Mouse (Mus musculus) heart, postnatal 25 days (tissue): Measurements from ENCODE around the gene Olfr1424. TPM values are rescaled to one million over a fixed set of nuclear protein-coding genes. Genes with fewer than 3 reads are reported as not detected.
"Not testable (repeated sequence)": the region's sequence is repeated elsewhere in the genome, so short reads cannot be mapped to it uniquely, and the experiment has no call there.

ENCODE experiments used
- DNase-seq: peaks from one replicate; pipeline ENCODE4 v3.0.0; 2022; ENCODE audit warnings: low spot score
- intact Hi-C: fragments of 180-260 bp; cut with DNase I; formaldehyde crosslinking; loops from one replicate; pipeline ENCODE4 v1.15.1; 2025
- total RNA-seq, 2 experiments: library from RNA; stranded (reverse); gene quantifications; 2 replicates each; pipeline ENCODE4 v1.2.3; 2021

Olfr1424 gene
- not detected for total RNA-seq

DNA sequence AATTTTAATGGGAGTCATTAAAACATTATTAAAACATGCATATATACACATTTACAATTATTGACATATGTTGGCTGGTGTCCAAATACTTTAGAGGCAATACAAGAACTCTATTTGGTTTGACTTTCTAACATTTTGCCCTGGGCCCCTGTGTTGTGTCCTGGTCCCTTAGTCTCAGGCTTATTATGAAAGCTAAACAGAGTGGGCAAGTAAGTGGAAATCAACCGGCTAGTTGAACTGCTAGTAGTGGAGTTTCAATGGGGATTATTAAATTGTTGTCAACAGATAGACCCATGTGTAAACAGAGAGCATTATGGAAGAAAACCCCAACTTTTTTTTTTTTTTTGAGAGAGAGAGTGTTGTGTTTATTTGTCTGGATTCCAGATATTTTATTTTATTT lies at the start of gene Olfr1424:
Gene Olfr1424, minus strand, starts transcription at position 101 of the 400 bp plus-strand sequence.
- DNase-seq, intact Hi-C loops: not testable (repeated sequence)

DNA sequence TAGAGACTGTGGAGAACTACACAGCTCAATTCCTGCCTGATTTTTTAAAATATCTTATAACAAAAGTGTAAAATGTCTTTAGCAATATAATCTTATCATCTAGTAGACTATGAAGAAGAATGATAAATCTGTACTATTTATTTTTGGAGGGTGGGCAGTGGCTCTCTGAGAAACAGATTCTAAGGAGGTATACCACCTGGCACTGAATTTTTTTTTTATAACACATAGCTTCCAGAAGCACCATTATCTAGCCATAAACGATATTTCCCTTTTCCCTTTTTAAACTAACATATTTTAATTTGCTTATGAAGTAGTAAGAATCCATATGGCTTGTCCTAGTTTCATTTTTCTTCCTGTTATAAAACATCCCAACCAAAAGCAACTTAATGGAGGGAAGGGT lies 42.1 kb upstream of the Olfr1424 start:
- DNase-seq, result no peak

DNA sequence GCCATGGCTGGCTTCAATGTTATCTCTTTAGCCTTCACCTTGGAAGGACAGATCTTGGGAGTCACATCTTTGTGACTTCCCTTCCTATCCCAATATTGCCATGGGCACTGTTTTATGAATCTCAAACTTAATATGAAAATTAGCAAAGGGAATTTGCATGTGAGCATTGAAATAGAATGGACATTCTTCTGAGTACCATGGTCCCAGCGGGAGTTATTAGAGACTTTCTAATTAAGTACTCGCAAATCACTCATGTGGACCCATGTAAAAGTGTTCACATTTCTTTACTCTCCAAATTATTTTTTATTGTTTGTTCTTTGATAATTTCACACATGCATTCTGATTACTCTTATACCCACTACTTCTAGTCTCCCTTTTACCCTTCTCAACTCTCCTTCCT lies 40.8 kb upstream of the Olfr1424 start, which contains the start of gene Olfr1427:
Gene Olfr1427, minus strand, starts transcription at position 101 of the 400 bp plus-strand sequence.
- no peak for DNase-seq

More for the DNA sequence above, 42.1 kb upstream of the Olfr1424 start:
- intact Hi-C loops, result no loop called here

DNA sequence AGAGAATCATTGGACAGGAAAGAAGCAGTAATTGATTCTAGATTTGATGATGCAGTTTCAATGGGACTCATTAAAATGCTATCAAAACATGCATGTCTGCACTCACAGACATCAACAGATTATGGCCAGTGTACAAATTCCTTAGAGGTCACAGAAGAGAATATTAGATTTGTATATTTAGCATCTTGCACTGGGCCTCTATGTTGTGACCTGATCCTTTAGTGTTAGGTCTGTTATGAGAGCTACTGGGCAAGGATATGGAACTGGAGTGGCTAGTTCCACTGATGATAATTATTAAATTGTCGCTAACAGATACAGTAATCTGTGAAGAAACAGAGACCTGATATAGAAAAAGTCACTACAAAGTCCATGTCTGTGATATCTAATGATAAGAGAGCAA lies 29.4 kb upstream of the Olfr1424 start, which contains the start of gene Olfr1426:
Gene Olfr1426, minus strand, starts transcription at position 101 of the 400 bp plus-strand sequence.
- intact Hi-C loops, result no loop called here
- DNase-seq, result no peak

More for the DNA sequence above, 40.8 kb upstream of the Olfr1424 start, which contains the start of gene Olfr1427:
- intact Hi-C loops, result no loop called here

DNA sequence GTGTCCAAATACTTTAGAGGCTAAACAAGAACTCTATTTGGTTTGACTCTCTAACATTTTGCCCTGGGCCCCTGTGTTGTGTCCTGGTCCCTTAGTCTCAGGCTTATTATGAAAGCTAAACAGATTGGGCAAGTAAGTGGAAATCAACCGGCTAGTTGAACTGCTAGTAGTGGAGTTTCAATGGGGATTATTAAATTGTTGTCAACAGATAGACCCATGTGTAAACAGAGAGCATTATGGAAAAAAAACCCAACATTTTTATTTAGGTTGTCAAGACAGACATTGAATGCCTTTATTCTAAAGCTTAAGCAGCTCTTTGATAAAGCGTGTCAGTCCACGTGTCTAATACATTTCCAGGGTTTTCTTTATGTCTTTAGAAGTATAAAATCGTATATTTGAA lies 15.1 kb upstream of the Olfr1424 start, which contains the start of gene Olfr1425:
Gene Olfr1425, minus strand, starts transcription at position 101 of the 400 bp plus-strand sequence.
- intact Hi-C loops, result not testable (repeated sequence)

DNA sequence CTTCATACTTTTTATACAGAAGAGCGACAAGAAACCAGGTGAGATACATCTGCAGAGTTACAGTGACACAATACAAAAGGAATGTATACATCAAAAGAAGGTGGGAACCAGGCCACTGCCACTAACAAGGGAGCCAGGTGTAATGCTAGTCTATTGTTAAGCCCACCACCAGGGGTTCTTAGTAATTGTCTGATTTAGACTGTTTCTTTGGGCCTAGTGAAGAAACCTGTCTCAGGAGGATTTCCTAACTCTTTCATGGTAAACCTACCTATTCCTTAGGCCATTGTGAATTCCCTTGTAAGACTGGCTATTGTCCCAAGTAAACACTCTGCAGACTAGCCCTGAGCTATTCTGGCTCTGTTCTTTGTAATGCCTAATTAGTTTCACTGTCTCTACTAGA lies 7.1 kb upstream of the Olfr1424 start:
- intact Hi-C loops, DNase-seq: not testable (repeated sequence)

More for the DNA sequence above, 15.1 kb upstream of the Olfr1424 start, which contains the start of gene Olfr1425:
- not testable (repeated sequence) for DNase-seq

DNA sequence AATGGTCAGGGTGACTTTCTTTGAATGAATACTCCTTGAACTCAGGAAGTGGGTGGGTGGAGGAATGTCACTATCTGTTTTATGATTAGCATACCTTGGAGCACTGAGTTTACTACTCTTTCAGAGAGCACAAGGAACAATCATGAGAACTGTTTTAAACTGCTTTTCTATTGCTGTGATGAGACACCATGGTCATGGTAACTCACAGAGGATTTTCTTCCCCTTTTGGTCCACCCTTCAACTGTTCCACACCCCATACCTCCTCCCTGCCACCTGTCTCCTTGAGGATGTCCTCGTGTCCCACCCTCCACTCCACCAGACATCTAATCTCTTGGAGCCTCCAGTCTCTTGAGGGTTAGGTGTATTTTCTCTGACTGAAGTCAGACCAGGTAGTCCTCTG lies 5.3 kb upstream of the Olfr1424 start:
- intact Hi-C loops, DNase-seq: not testable (repeated sequence)

DNA sequence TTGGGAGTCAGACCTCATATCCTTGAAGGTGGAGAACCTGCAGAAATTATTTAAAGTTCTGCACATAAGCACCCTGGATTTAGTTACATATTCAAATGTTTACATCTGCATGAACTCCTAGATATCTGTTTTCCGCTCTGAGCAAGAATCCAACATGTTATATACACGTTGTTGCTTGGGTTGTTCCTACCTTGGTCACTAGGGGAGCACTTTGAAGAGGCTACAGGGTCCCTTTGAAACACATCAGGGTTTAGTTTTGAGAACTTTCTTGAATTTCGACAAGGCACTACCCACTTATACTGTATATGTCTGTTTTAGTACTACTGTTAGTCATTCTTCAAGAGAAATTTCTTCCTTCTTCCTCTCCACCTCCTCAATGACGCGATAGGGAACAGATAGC lies 19.3 kb downstream of the Olfr1424 start:
- intact Hi-C loops, result no loop called here
- no peak for DNase-seq

DNA sequence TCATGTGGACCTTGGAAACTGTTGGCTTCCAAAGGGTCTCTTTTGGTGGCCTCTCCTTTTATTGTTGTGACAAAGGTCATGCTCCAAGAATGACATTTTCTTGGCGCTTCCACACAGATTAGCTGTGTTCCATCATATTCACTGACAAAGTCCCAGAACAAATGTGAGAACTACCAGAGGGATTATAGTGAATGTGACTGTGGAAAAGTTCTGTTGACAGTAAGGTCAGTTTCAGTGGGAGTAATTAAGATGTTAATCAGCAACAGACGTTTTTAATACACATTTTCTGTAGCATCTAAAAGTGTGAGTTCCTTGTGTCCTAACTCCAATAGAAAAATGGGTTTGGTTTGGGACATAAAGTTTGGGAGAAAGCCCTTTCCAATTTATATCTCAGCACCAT lies 21.3 kb downstream of the Olfr1424 start, which contains the start of gene Olfr1423:
Gene Olfr1423, minus strand, starts transcription at position 101 of the 400 bp plus-strand sequence.
- intact Hi-C loops, result no loop called here
- DNase-seq, result no peak

DNA sequence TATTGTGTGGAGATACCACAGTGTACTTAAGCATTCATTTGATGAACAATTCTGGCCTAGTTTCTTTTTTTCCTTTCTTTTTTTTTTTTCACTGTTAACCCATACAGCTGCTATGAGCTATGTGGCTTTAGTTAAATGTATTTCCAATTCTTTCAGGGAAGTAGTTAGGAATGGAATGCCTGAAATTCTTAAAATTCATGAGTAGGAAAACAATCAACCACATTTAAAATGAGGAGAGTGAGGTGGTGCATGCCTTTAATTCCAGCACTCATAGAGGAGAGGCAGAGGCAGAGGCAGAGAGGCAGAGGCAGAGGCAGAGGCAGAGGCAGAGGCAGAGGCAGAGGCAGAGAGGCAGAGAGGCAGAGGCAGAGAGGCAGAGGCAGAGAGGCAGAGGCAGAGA lies 24.8 kb downstream of the Olfr1424 start:
- intact Hi-C loops, result no loop called here
- DNase-seq, result no peak

DNA sequence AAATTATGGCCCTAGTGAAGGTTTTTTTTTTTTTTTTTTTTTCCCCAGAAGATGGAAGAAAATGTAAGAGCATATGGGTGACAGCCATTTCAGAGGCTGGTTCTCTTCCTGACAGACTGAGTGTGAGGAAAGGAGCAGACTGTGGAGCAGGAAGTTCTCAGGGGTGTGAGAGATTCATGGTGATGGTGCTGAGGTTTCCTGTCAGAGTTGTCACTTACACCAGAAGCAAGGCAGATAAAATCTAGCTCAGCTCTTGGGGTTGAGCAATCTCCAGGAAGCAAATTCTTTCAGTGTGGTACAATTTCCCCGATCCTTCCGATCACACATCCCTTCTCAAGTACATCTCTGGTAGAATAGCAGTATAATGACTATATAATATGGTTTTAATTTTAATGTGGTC lies 35.9 kb downstream of the Olfr1424 start:
- intact Hi-C loops, result no loop called here

DNA sequence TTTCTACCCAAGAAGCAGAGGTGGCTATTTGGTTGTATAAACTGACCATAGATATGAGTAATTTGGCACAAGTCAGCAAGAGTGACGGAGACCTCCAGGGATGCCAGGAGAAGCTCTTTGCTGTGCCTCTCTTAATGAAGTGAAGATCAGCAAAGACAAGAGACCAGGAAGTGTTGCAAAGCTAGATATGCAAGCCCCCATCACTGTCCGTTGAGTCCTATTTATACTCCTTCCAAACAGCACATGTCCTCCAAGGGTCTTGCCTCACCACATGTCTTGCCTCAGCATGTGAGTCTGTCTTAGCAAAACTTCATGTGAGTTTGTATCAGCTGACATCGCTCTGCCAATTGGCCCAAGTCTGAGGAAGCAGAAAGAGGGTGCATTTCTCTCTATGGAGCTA lies 37.1 kb downstream of the Olfr1424 start:
- intact Hi-C loops, result no loop called here
- no peak for DNase-seq

More for the DNA sequence above, 35.9 kb downstream of the Olfr1424 start:
- no peak for DNase-seq

DNA sequence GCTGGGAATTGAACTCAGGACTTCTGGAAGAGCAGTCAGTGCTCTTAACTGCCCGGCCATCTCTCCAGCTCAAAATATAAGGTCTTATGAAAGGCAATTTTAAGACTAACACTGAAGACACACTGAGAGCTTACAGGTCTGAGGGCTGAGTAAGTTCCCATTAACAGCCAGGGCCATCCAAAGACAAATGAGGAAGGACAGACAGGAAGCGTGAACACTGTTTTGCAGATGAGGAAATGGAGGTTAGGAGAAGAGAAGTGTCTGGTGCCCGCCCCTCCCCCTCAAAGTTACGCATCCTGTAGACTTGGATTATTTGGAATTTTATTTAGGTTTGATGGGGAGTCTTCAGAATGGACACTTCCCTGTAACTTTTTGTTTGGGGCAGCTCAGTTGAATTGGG lies 38.3 kb downstream of the Olfr1424 start:
- DNase-seq, result no peak
- intact Hi-C loops, result no loop called here

DNA sequence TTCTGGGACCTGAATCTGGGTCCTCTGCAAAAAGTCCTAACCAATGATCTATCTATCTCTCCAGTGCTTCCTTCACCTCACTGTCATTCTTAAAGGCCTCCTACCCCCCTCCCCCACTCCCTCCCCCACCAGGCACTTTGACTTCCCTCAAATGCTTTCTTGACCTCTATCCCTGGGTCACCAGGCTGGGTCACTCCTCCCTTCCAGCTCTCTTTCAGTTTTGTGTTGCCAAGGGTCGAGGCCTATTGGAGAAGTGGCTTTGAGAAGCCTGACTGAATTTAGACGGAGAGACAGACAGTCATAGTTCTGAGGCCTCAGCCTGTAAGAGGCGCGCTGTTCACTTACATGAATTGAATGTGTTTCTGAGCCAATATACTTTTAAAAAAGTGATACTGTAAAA lies 46.3 kb downstream of the Olfr1424 start:
- no peak for DNase-seq
- intact Hi-C loops, result loop anchor here (10.0 kb wide), 1 partner anchor 779 kb away; the partner anchor contains the start of genes Lpxn and Zfp91

DNA sequence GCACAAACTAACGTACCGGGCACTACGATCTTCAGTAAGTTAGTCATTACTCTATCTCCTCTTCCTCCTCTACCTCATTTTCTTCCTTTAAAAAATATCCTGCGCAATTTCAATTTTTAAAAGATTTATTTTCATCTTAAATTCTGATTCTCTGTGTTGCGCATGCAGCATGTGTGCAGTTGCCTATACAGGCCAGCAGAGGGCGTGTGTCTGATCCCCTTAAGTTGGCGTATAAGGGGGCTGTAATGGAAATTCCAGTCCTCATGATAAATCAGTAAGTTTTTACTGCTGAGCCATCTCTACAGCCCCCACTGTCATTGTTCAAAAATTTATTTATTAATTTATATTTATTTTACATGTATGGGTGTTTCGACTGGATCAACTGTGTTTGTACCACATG lies 46.8 kb downstream of the Olfr1424 start:
- no peak for DNase-seq
- intact Hi-C loops, result loop anchor here (10.0 kb wide), 1 partner anchor 779 kb away; the partner anchor contains the start of genes Lpxn and Zfp91

DNA sequence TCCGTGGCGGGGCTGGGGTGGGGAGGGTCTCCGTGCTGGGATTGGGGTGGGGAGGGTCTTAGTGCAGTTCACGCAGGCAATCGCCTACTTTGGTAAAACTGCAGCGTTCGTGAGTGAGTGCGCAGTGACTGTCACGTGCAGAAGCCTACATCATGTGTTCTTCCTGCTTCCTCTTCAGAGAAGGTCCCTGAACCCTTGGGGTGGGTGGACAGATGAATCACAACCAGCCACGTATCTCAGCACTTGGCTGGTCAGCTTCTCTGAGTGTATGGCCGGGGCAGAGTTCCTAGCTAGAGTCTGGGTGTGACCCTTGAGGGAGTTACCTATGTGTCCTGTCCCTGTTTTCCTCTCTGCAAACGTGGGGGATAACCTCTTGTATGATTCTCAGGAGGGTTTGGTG lies 49.3 kb downstream of the Olfr1424 start:
- intact Hi-C loops, result loop anchor here (5.0 to 10.0 kb wide), 2 partner anchors 196 to 782 kb away; partner anchors contain the start of genes Lpxn, Stx3 and Zfp91

DNA sequence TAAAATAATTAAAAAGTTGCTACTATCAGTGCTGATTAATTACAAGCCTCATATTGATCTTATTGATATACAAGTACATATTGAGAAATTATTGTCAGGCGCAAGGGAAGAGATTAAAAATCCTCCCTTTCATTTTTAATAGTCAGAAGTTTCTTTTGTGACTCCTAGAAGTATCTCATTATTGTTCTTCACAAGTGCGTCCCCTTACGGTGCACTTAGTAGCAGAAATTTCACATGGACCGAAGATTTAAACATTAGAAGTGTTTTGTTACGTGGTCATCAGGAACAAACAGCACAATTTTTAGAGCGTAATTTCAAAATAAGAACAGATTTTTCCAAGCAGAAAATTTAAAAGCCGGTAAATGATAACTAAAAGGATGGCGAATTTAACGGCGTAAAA lies 49.9 kb downstream of the Olfr1424 start:
- intact Hi-C loops, result loop anchor here (5.0 to 10.0 kb wide), 2 partner anchors 195 to 782 kb away; partner anchors contain the start of genes Lpxn, Stx3 and Zfp91
- DNase-seq, result no peak

More for the DNA sequence above, 49.3 kb downstream of the Olfr1424 start:
- DNase-seq, result peak; percentile 48

DNA sequence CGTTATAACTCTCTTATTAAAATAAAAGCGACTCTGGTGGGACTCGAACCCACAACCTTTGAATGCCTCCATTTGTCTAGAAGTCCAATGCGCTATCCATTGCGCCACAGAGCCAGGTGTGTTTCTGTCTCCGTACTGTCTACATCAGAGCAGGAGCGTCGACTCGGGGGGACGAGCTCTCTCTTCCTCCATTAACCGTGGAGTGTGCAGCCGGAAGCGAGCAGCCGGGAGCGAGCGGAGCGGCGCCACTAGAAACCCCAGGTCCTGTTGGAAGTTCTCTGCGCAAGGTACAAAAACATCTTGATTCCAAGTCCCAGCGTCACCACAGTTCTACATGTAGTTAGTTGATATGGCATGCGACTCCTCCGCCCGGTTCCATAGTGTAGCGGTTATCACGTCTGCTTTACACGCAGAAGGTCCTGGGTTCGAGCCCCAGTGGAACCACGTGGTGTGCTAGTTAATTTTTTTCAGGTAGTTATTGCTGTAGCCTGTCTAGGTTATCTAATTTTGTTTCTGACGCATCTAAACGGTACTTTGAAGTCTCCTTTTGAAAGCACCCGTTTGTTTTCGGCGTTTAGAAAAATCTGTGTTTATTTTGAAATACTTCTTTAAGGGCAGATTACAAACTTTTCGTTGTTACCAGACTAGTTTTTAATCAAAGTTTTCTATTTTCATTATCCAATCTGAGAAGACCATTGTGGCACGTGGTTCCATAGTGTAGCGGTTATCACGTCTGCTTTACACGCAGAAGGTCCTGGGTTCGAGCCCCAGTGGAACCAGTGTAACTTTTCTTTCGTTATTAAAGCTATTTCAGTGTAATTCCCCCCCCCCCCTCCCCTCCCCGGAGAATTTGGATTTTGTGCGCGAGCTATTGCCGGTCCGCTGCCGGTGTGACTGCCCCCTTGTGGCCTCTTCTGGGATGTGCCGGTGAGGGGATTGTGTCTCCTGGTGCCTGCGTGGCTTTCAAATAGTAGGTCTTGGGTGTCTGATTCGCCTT lies 50.6 kb downstream of the Olfr1424 start:
- DNase-seq, result peak; percentile 75
- intact Hi-C loops, result loop anchor here (2.0 to 10.0 kb wide), 3 partner anchors 99 to 783 kb away; partner anchors contain the start of genes Lpxn, Patl1, Stx3 and Zfp91

DNA sequence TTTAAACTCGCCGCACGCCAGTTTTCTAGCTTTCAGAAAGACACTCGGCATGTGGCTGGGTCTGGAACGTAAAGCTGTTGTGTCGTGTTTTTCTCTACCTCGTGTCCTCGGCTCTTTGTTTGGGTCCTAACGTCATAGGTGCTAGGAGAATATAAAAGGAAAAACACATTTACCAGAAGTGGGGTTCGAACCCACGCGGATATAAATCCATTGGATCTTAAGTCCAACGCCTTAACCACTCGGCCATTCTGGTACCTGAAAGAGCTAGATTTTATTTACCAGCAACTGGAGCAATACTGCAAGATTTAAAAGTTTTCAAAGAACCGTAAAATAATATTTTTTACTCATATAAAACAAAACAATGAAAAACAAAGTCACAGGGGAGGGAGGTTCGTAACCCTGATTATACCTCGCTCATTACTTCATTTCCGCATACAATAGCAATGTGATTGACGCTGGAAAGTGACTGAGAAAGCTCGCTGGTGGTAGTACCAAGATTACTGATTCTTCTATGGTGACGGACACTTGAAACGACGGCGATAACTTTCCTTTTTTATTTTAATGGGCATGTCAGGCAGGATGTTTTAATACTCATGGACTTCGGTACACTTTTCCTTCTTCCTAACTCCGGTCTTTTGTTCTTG lies 51.4 kb downstream of the Olfr1424 start:
- DNase-seq, result peak; percentile 42
- intact Hi-C loops, result loop anchor here (2.0 to 10.0 kb wide), 3 partner anchors 98 to 784 kb away; partner anchors contain the start of genes Lpxn, Patl1, Stx3 and Zfp91
